9 mouse cellular contexts compared by ENCODE assay signal in the genomic region with DNA sequence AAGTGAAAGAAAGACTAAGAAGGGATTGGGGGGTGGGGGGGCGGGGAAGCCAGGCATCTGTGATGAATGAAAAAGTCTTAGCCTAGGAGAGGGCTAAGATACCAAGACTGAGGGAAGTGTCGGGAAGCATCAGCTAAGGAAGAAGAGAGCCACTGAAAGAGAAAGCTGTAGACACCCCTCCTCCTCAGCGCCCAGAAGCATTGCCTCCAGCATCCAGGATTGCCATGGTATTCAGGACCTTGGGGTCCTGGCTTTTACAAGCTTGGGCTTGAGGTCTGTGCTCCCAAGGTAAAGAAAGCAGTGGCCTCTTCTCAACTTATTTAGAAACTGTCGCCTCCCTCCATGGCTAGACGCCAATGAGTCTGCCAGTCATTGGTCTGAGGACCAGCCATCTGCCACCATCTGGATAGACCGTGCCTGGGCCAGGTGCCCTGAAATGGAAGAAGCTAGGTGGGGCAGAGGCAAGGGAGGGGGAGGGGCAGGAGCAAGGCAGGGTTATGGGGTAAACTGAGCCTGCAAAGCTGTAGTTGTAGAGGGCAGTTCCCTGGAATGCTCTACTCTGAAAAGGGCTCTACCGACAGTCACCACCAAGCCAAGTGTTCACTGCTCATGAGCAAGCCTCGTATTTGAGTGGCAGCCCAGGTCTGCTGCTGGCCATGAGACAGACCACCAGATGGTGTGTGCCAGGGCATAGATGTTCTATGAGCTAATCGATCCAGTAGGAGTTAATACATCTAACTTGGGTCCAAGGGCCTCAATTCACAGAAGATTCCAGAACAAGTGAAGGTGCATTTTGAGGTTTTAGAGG.
DNase-seq lines count a peak whose midpoint lies in the region; ATAC-seq lines count a peak whose summit lies in the region.
"Had no signal": no experiment of that assay in that cellular context is flagged by ENCODE, and none has a peak within 500 bp of the region (broad histone marks: within the 10 kb centered on the region; RNA-seq: fewer than 3 reads in every experiment).

No protein-coding gene starts in this region.

- H3K9ac ChIP-seq in forebrain, embryonic 16.5 days (replicated peaks; ENCODE audit: low read depth, low read length) = no peak overlapping the region
- H3K9ac ChIP-seq in midbrain, embryonic 16.5 days (ENCODE audit: low read depth, low read length) = no peak overlapping the region
- no peak overlapping the region for H3K9ac ChIP-seq in intestine, embryonic 15.5 days

- 25% methylated on average over 9 of the region's 9 CpGs for WGBS in forebrain, embryonic 16.5 days
- WGBS in midbrain, embryonic 16.5 days = 62% methylated on average over 9 of the region's 9 CpGs
- 79% methylated on average over 9 of the region's 9 CpGs for WGBS in intestine, embryonic 15.5 days

- peaks cover 3% of the 10 kb centered on the region; the same call in 1 of the 2 replicates for H3K9me3 ChIP-seq in forebrain, embryonic 16.5 days (ENCODE audit: control insufficient read depth, low read length)
- H3K9me3 ChIP-seq in midbrain, embryonic 16.5 days (replicated peaks; ENCODE audit: control insufficient read depth, low read length, poor library complexity, severe bottlenecking) = no peaks in the 10 kb centered on the region
- H3K9me3 ChIP-seq in intestine, embryonic 15.5 days = no peaks in the 10 kb centered on the region

- no peaks in the 10 kb centered on the region for H3K36me3 ChIP-seq in forebrain, embryonic 16.5 days (ENCODE audit: control insufficient read depth, insufficient read depth)
- no peaks in the 10 kb centered on the region for H3K36me3 ChIP-seq in midbrain, embryonic 16.5 days (ENCODE audit: control insufficient read depth, insufficient read depth, low read length)
- H3K36me3 ChIP-seq in intestine, embryonic 15.5 days = no peaks in the 10 kb centered on the region

- peak overlapping the region; percentile 21; the same call in 1 of the 2 replicates for H3K4me2 ChIP-seq in forebrain, embryonic 16.5 days (ENCODE audit: low read length)
- peak overlapping the region; percentile 24 for H3K4me2 ChIP-seq in midbrain, embryonic 16.5 days (ENCODE audit: low read length)
- no peak overlapping the region for H3K4me2 ChIP-seq in intestine, embryonic 15.5 days (replicated peaks)

- DNase-seq in left cerebral cortex, adult 18-20 months (ENCODE audit: low spot score in 2 of 2) = peak; percentile 39 to 42
- no peak for DNase-seq in left cerebral cortex, adult 11 months (ENCODE audit: low spot score)
- DNase-seq in cerebellum, adult 9-11 months = peak; percentile 92
- DNase-seq in thymus, adult 18-20 months = no peak
- DNase-seq in spleen, postnatal 10 days (ENCODE audit: low spot score in 2 of 2) = no peak
- DNase-seq: kidney, postnatal 14 days had no signal

- no peak overlapping the region for H3K4me3 ChIP-seq in forebrain, embryonic 16.5 days (replicated peaks; ENCODE audit: low read length)
- H3K4me3 ChIP-seq in midbrain, embryonic 16.5 days (ENCODE audit: low read depth, low read length) = no peak overlapping the region
- no peak overlapping the region for H3K4me3 ChIP-seq in intestine, embryonic 15.5 days (replicated peaks)

- ATAC-seq in forebrain, embryonic 16.5 days = peak; percentile 63
- ATAC-seq in midbrain, embryonic 16.5 days = peak; percentile 48
- ATAC-seq in intestine, embryonic 15.5 days = no peak

- H3K27ac ChIP-seq in forebrain, embryonic 16.5 days (ENCODE audit: low read length) = peak overlapping the region; percentile 76
- H3K27ac ChIP-seq in midbrain, embryonic 16.5 days (ENCODE audit: low read length) = no peak overlapping the region; the same call in 1 of the 2 replicates
- H3K27ac ChIP-seq in intestine, embryonic 15.5 days = no peak overlapping the region

- H3K27me3 ChIP-seq in forebrain, embryonic 16.5 days (replicated peaks; ENCODE audit: control insufficient read depth, insufficient read depth, low read length) = no peaks in the 10 kb centered on the region
- no peaks in the 10 kb centered on the region for H3K27me3 ChIP-seq in midbrain, embryonic 16.5 days (ENCODE audit: control insufficient read depth, insufficient read depth, low read depth, low read length)
- H3K27me3 ChIP-seq in intestine, embryonic 15.5 days (replicated peaks) = no peaks in the 10 kb centered on the region

- H3K4me1 ChIP-seq in forebrain, embryonic 16.5 days (replicated peaks; ENCODE audit: control insufficient read depth, insufficient read depth, low read length) = peaks cover 27% of the 10 kb centered on the region
- H3K4me1 ChIP-seq in midbrain, embryonic 16.5 days (ENCODE audit: control insufficient read depth, insufficient read depth, low read length) = peaks cover 6% of the 10 kb centered on the region
- no peaks in the 10 kb centered on the region for H3K4me1 ChIP-seq in intestine, embryonic 15.5 days (replicated peaks)

Comparison
In these comparisons a context has a peak if more than half of its experiments do, and no peak if none do; other contexts are left out.
1. DNase-seq: peak in left cerebral cortex, adult 18-20 months (2 of 2) and cerebellum, adult 9-11 months (single experiment); none in left cerebral cortex, adult 11 months (single experiment), thymus, adult 18-20 months (0 of 2) and spleen, postnatal 10 days (0 of 2).